Mouse (Mus musculus): Measurements from ENCODE around the gene Rap1b. TPM values are rescaled to one million over a fixed set of nuclear protein-coding genes. Genes with fewer than 3 reads are reported as not detected.

Gene Rap1b
- total RNA-seq, 1 experiment = 49.6 TPM

GRCm38 (mm10) chr10:117864251-117864650 lies 18.4 kb upstream of the Rap1b start:
- Histone ChIP-seq H3K4me1 (ENCODE audit: control insufficient read depth in 2 of 2, insufficient read depth in 2 of 2, low read length in 2 of 2, poor library complexity in 1 of 2) (peaks cover 0 to 20% of the 10 kb centered on the region in 2 experiments; a peak in 2 of 4 replicates), H3K36me3 (ENCODE audit: control insufficient read depth, insufficient read depth, low read length, poor library complexity, severe bottlenecking) (no peaks in the 10 kb centered on the region), H3K4me3 (ENCODE audit: insufficient read depth in 1 of 2, low read depth in 1 of 2, low read length in 2 of 2, poor library complexity in 1 of 2, severe bottlenecking in 1 of 2) (no peak overlapping the region), H3K9ac (ENCODE audit: insufficient read depth, low read depth, low read length, poor library complexity, severe bottlenecking) (no peak overlapping the region), H3K9me3 (ENCODE audit: control insufficient read depth, insufficient read depth, low read depth, low read length) (no peaks in the 10 kb centered on the region), H3K27ac (ENCODE audit: insufficient read depth, low read depth, low read length, poor library complexity, severe bottlenecking) (no peak overlapping the region)
- in situ Hi-C loops (cut with MboI; ENCODE audit: low sequenced_read_pairs in 2 of 2, unreplicated experiment in 2 of 2) = no loop called here
- no peak for TF ChIP-seq HCFC1 (IDR thresholded peaks at IDR 0.05; ENCODE audit: borderline replicate concordance, insufficient read depth, low read length)
- DNase-seq (ENCODE audit: low read depth, low spot score) = no peak

DNA sequence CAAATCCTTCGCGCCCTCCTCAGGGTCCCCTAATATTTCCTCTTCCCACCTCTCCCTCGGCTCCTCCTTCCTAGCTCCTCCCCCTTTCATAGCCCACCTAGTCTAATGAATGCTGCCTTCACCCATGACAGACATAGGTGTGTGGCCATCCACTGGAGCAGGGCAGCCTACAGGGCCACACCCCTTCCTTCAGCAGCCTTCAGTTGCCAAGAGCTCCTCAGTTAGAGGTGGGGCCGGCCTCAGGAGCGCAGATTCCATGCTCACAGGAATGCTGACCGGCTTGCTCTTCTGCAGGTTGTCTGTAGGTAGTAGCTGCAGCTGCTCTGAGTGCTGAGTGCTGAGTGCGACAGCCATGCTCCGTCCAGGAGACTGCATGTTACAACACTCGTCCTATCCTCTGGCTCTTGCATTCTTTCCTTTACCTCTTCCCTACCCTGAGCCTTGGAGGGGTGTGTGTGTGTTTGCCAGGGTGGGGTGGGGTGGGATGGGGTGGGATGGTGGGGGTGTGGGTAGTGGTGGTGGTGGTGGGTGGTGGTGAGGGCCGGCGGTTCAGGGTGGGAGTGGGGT lies 16.3 kb upstream of the Rap1b start:
- H3K4me1 ChIP-seq (ENCODE audit: control insufficient read depth in 2 of 2, insufficient read depth in 2 of 2, low read length in 2 of 2, poor library complexity in 1 of 2) = peaks cover 0 to 20% of the 10 kb centered on the region in 2 experiments; a peak in 2 of 4 replicates
- H3K9ac ChIP-seq (ENCODE audit: insufficient read depth, low read depth, low read length, poor library complexity, severe bottlenecking) = no peak overlapping the region
- TF ChIP-seq ZC3H11A (IDR thresholded peaks at IDR 0.05; ENCODE audit: borderline replicate concordance, low read depth, low read length) = no peak
- no peak for TF ChIP-seq MAFK (IDR thresholded peaks at IDR 0.05; ENCODE audit: insufficient read depth, low read depth, low read length)
- no peak for TF ChIP-seq HCFC1 (IDR thresholded peaks at IDR 0.05; ENCODE audit: borderline replicate concordance, insufficient read depth, low read length)
- no peak for TF ChIP-seq ZNF384 (IDR thresholded peaks at IDR 0.05; ENCODE audit: low read depth, low read length)
- no peak for TF ChIP-seq CHD2 (IDR thresholded peaks at IDR 0.05; ENCODE audit: low read depth, low read length)
- DNase-seq (ENCODE audit: low read depth, low spot score) = no peak
- H3K36me3 ChIP-seq (ENCODE audit: control insufficient read depth, insufficient read depth, low read length, poor library complexity, severe bottlenecking) = no peaks in the 10 kb centered on the region
- H3K27ac ChIP-seq (ENCODE audit: insufficient read depth, low read depth, low read length, poor library complexity, severe bottlenecking) = no peak overlapping the region
- H3K4me3 ChIP-seq (ENCODE audit: insufficient read depth in 1 of 2, low read depth in 1 of 2, low read length in 2 of 2, poor library complexity in 1 of 2, severe bottlenecking in 1 of 2) = no peak overlapping the region
- in situ Hi-C loops (cut with MboI; ENCODE audit: low sequenced_read_pairs in 2 of 2, unreplicated experiment in 2 of 2) = no loop called here
- H3K9me3 ChIP-seq (ENCODE audit: control insufficient read depth, insufficient read depth, low read depth, low read length) = no peaks in the 10 kb centered on the region

GRCm38 (mm10) chr10:117860958-117861357 lies 15.1 kb upstream of the Rap1b start:
- in situ Hi-C loops (cut with MboI; ENCODE audit: low sequenced_read_pairs in 2 of 2, unreplicated experiment in 2 of 2) = no loop called here
- no peak for DNase-seq (ENCODE audit: low read depth, low spot score)
- Histone ChIP-seq H3K9me3 (ENCODE audit: control insufficient read depth, insufficient read depth, low read depth, low read length) (no peaks in the 10 kb centered on the region), H3K9ac (ENCODE audit: insufficient read depth, low read depth, low read length, poor library complexity, severe bottlenecking) (0 out of 2 replicates have a peak overlapping the region, but pooled peaks have one; percentile 46), H3K27ac (ENCODE audit: insufficient read depth, low read depth, low read length, poor library complexity, severe bottlenecking) (no peak overlapping the region), H3K4me3 (ENCODE audit: insufficient read depth in 1 of 2, low read depth in 1 of 2, low read length in 2 of 2, poor library complexity in 1 of 2, severe bottlenecking in 1 of 2) (peak overlapping the region in 1 of 2 experiments; percentile 20; a peak in 2 of 4 replicates), H3K4me1 (ENCODE audit: control insufficient read depth in 2 of 2, insufficient read depth in 2 of 2, low read length in 2 of 2, poor library complexity in 1 of 2) (peaks cover 0 to 17% of the 10 kb centered on the region in 2 experiments; a peak in 1 of 4 replicates), H3K36me3 (ENCODE audit: control insufficient read depth, insufficient read depth, low read length, poor library complexity, severe bottlenecking) (no peaks in the 10 kb centered on the region)
- TF ChIP-seq ZNF384 (IDR thresholded peaks at IDR 0.05; ENCODE audit: low read depth, low read length) = no peak
- TF ChIP-seq MAFK (IDR thresholded peaks at IDR 0.05; ENCODE audit: insufficient read depth, low read depth, low read length) = no peak
- no peak for TF ChIP-seq HCFC1 (IDR thresholded peaks at IDR 0.05; ENCODE audit: borderline replicate concordance, insufficient read depth, low read length)
- no peak for TF ChIP-seq ZC3H11A (IDR thresholded peaks at IDR 0.05; ENCODE audit: borderline replicate concordance, low read depth, low read length)
- TF ChIP-seq CHD2 (IDR thresholded peaks at IDR 0.05; ENCODE audit: low read depth, low read length) = no peak

- DNase-seq (ENCODE audit: low read depth, low spot score) = no peak
- Histone ChIP-seq H3K4me3 (ENCODE audit: insufficient read depth in 1 of 2, low read depth in 1 of 2, low read length in 2 of 2, poor library complexity in 1 of 2, severe bottlenecking in 1 of 2) (no peak overlapping the region), H3K36me3 (ENCODE audit: control insufficient read depth, insufficient read depth, low read length, poor library complexity, severe bottlenecking) (no peaks in the 10 kb centered on the region), H3K9me3 (ENCODE audit: control insufficient read depth, insufficient read depth, low read depth, low read length) (no peaks in the 10 kb centered on the region), H3K27ac (ENCODE audit: insufficient read depth, low read depth, low read length, poor library complexity, severe bottlenecking) (no peak overlapping the region), H3K9ac (ENCODE audit: insufficient read depth, low read depth, low read length, poor library complexity, severe bottlenecking) (no peak overlapping the region), H3K4me1 (ENCODE audit: control insufficient read depth in 2 of 2, insufficient read depth in 2 of 2, low read length in 2 of 2, poor library complexity in 1 of 2) (peaks cover 0 to 14% of the 10 kb centered on the region in 2 experiments; a peak in 1 of 4 replicates)
- in situ Hi-C loops (cut with MboI; ENCODE audit: low sequenced_read_pairs in 2 of 2, unreplicated experiment in 2 of 2) = no loop called here
- TF ChIP-seq ZC3H11A (IDR thresholded peaks at IDR 0.05; ENCODE audit: borderline replicate concordance, low read depth, low read length) = no peak
- TF ChIP-seq ZNF384 (IDR thresholded peaks at IDR 0.05; ENCODE audit: low read depth, low read length) = no peak
- no peak for TF ChIP-seq HCFC1 (IDR thresholded peaks at IDR 0.05; ENCODE audit: borderline replicate concordance, insufficient read depth, low read length)
- TF ChIP-seq CHD2 (IDR thresholded peaks at IDR 0.05; ENCODE audit: low read depth, low read length) = no peak
- TF ChIP-seq MAFK (IDR thresholded peaks at IDR 0.05; ENCODE audit: insufficient read depth, low read depth, low read length) = no peak
Observed at GRCm38 (mm10) chr10:117860361-117860760, 14.5 kb upstream of the Rap1b start.

DNA sequence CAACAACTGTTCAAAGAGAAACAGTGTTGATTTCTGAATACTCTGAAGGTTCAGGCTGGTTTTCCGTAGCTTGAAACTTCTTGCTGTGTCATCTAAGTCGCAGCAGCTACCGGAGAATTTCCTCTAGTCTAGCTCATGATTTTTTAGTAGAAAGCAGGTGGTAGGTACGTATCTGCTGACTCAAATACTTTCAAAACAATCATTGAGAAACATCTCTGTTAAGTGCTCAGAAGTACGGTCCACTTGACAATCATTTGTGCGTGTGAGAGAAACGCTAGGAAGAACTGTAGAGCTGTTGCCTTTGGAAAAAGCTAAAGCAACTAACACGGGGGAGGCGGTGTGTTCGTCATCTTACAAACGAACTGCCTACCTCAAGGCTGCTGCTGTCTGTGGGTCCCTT lies 14.0 kb upstream of the Rap1b start:
- H3K4me3 ChIP-seq (ENCODE audit: insufficient read depth in 1 of 2, low read depth in 1 of 2, low read length in 2 of 2, poor library complexity in 1 of 2, severe bottlenecking in 1 of 2) = no peak overlapping the region
- no peak overlapping the region for H3K27ac ChIP-seq (ENCODE audit: insufficient read depth, low read depth, low read length, poor library complexity, severe bottlenecking)
- DNase-seq (ENCODE audit: low read depth, low spot score) = no peak
- no peaks in the 10 kb centered on the region for H3K9me3 ChIP-seq (ENCODE audit: control insufficient read depth, insufficient read depth, low read depth, low read length)
- in situ Hi-C loops (cut with MboI; ENCODE audit: low sequenced_read_pairs in 2 of 2, unreplicated experiment in 2 of 2) = no loop called here
- H3K36me3 ChIP-seq (ENCODE audit: control insufficient read depth, insufficient read depth, low read length, poor library complexity, severe bottlenecking) = no peaks in the 10 kb centered on the region
- H3K4me1 ChIP-seq (ENCODE audit: control insufficient read depth in 2 of 2, insufficient read depth in 2 of 2, low read length in 2 of 2, poor library complexity in 1 of 2) = peaks cover 0 to 14% of the 10 kb centered on the region in 2 experiments; a peak in 1 of 4 replicates
- H3K9ac ChIP-seq (ENCODE audit: insufficient read depth, low read depth, low read length, poor library complexity, severe bottlenecking) = no peak overlapping the region
- TF ChIP-seq MAFK (IDR thresholded peaks at IDR 0.05; ENCODE audit: insufficient read depth, low read depth, low read length) = 0 out of 2 replicates have a peak, but pooled peaks have one; percentile 8
- no peak for TF ChIP-seq ZC3H11A (IDR thresholded peaks at IDR 0.05; ENCODE audit: borderline replicate concordance, low read depth, low read length)
